Comparison of ENCODE assay signal across 23 mouse cellular contexts in the genomic region with DNA sequence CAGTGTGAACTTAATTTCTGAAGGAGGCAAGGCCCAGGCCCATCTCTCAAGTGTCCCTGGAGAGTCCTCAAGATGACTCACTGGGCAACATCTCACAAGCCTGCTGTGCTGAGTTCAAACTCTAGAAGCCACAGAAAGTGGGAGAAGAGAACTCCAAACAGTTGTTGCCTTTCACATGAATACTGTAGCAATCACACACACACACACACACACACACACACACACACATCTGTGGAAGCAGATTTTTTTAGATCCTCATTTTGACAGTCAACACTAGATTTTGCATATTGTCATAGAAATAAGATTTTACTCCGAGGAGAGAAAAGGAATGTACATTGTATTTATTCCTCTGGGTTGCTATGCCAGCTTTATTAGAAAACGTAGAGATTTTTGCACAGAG. TPM values are rescaled to one million over a fixed set of nuclear protein-coding genes. Genes with fewer than 3 reads are reported as not detected.
"Had no signal": no experiment of that assay in that cellular context is flagged by ENCODE, and none has a peak within 500 bp of the region (broad histone marks: within the 10 kb centered on the region; RNA-seq: fewer than 3 reads in every experiment).

No protein-coding gene starts in this region.

- H3K4me3 ChIP-seq: intestine, embryonic 15.5 days; kidney, embryonic 15.5 days; liver, embryonic 13.5 days; midbrain, embryonic 12.5 days; midbrain, embryonic 15.5 days; neural tube, embryonic 12.5 days; neural tube, embryonic 15.5 days had no signal

- DNase-seq: kidney, adult 11 months; kidney, adult 8-10 months; kidney, postnatal 10 days; kidney, postnatal 36 days; layer of hippocampus, postnatal 36 days; liver, embryonic 13.5 days; lung, embryonic 14.5 days; thymus, adult 2 months; thymus, postnatal 25 days had no signal

- H3K4me1 ChIP-seq: intestine, embryonic 15.5 days; kidney, embryonic 15.5 days; liver, embryonic 13.5 days; midbrain, embryonic 12.5 days; midbrain, embryonic 15.5 days; neural tube, embryonic 12.5 days; neural tube, embryonic 15.5 days had no signal

RNA-seq across cellular contexts. Expression of a gene that starts 9.0 kb away (rescaled TPM):
- total RNA-seq: megakaryocyte, adult 5-6 weeks had no signal
- polyA plus RNA-seq: intestine, embryonic 15.5 days; liver, adult 2 months; lung, embryonic 14.5 days; lung, postnatal 0 days; macrophage; midbrain, embryonic 12.5 days; neural tube, embryonic 12.5 days had no signal

RNA-seq across cellular contexts. Expression of a gene that starts 20.0 kb away (rescaled TPM):
- total RNA-seq: megakaryocyte, adult 5-6 weeks had no signal
- polyA plus RNA-seq: intestine, embryonic 15.5 days; kidney, embryonic 15.5 days; limb, embryonic 11.5 days; liver, adult 2 months; liver, embryonic 13.5 days; liver, embryonic 16.5 days; lung, embryonic 14.5 days; lung, postnatal 0 days; macrophage; stomach, embryonic 14.5 days had no signal

RNA-seq across cellular contexts. Expression of a gene that starts 47.0 kb away (rescaled TPM):
- total RNA-seq: megakaryocyte, adult 5-6 weeks had no signal
- polyA plus RNA-seq: kidney, embryonic 15.5 days; liver, adult 2 months; liver, embryonic 13.5 days; lung, embryonic 14.5 days; lung, postnatal 0 days; macrophage; neural tube, embryonic 15.5 days; stomach, embryonic 14.5 days; stomach, postnatal 0 days had no signal
